Mouse (Mus musculus) retina, adult 2 months (tissue): ENCODE data around the gene Selenoh.

Source experiments
- DNase-seq: peaks from one replicate; pipeline ENCODE4 v3.0.0-alpha.2; 2012; ENCODE audit warnings: low read depth, low spot score

Selenoh gene

DNA sequence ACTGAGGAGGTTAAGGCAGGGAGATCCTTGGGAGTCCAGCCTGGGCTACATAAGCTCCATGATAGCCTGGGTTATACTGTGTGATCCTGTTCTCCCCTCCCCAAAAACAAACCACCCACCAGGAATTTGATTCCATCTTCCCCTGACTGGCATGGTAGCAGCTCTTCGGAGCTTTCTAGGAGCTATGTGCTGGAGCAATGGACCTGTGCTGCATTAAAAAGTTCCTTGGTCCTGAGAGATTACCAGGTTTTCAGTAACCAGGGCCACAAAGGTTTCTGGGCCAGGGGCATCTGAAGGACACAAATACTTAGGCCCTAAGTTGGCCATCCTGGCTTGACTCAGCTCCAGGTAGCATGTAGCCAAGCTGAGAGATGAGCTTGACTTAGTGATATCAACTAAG lies 38.6 kb downstream of the Selenoh start:
- no peak for DNase-seq

DNA sequence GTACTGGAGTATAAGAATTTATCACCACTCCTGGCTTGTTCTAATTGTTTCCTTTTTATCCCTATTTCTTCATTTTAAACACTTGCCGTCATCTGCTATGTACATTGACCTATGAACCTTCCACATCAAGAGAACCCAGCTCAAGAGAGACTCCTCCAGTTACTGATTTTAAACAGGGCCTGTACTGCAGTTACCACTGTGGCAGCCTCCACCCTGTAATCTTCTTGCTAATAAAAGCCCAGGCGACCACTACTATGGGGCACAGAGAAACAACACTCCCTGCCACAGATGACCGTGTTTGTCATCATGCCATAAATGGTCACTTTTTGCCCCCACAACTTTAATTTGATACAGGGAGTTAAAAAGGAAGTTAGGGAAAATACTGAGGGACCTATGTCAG lies 43.5 kb downstream of the Selenoh start:
- no peak for DNase-seq

DNA sequence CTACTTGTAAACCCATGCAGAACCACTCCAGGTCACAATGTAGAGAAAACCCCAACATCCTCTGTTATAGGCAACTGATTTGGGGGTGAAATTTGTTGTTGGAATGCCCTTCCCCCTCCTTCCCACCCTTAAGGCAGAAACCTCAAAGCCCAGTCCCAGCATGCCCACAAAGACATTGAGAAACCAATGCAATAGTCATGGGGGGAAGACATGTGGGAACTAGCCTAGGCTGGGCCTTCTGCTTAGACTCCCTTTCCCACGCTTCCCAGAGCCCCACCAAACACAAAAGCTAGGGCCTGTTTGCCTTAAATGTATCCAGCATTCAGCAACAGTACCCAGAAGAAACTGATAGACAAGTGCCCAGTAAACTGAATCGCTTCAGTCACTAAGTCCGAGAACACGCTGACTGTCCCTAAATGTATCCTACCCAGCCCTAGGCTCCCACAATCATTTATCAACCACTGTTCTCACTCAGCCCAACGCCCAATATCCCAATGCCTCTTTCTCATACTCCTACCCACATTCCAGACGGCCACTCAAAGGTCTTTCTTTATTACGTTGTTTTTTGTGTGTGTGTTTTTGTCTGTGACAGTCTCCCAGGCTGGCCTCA lies 44.1 kb downstream of the Selenoh start:
- no peak for DNase-seq

DNA sequence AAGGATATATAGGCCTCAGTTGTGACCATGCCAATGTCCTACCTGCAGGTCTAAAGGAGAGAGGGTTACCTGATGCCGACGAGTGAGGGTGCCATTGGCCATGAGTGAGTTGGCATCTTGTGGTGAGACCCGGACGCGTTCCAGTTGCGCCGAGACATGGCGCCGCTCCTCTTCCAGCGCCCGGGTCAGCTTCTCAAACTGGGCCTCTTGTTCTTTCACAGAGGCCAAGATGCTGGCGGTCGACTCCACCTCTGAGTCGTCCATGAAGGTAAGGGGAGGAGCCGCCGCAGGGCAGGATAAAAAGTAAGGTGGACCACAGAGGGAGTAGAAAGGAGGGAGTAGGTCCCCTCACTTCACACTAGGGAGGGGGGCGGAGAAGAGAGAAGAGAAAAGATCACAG lies 46.4 kb downstream of the Selenoh start:
- no peak for DNase-seq

DNA sequence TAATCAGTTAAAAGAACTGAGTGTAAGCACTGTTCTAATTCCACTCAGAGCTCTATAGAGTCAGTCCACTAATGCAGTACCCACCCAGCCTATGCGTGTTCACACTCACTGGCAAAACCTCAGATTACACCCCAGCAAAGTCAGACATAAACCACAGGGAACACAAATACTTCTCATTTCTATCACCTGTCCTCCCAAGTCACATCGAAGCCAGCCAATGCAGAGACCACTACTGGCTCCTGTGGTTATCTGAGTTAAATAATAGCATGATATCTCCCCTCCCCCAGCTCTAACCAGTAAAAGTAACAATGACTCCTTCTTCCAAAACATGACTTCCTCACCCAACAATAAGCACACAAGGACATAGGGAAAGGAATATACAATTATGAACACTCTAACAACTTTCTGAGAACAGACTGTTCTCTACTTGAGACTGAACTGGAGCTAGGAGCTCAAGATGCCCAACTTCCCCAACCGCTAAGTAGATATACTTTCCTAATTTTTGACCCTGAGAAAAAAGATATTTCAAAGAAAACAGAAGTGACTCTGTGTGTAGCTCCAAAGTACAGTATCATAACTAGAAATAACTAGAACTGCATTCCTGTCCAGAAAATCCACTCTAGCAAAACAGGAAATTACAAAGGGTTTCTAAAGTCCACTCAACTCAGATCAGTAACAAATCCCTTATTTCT lies 47.0 kb downstream of the Selenoh start:
- DNase-seq: no peak

DNA sequence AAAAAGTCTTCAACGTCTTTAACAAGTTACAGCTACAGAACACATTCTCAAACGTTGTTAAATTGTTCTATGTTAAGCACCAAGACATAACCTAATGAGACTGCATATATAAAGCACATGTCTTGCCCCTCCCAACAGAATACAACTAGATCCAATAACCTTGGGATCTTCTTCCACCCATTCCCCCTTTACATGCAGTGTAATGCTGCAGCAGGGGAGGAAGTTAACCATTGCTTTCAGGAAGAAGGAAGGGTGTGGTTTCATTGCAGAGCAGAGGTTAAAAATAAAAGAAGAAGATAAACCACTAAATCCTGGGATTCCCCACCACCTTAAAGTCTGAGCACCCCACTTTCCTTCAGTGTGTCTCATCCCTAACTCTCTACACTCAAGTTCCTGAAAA lies 47.9 kb downstream of the Selenoh start:
- no peak for DNase-seq

DNA sequence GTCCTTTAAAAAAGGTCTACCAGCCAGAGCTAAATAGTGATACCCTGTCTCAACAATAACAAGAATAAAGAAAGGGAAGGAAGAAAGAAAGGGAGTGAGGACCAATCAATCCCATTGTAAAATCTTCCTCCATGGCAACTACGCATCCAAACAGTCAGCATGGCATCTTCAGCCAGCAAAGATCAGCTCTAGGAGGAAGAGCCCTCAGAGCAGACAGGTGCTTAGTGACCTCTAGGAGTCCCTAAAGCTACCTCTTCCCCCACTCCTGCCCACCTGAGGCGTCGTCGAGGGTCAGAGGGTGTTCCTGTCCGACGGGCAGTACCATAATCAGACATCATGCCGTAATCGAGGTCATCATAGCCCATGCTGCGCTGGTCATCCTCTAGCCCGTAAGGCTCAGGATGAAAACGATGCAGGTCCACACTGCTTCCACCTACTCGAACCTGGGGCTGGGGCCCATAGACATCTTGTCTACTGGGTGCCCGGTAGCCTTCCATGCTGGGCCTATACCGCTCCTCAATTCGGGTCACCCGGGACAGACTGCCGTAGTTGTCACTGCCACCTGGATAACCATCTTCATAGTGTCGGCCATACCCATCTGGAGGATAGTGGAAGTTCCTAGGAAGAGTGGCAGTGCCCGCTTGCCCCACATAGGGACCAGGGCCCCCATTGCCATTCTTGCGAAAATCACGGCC lies 50.8 kb downstream of the Selenoh start:
- DNase-seq: no peak
